Comparison of ENCODE assay signal across 9 mouse cellular contexts in the genomic region with DNA sequence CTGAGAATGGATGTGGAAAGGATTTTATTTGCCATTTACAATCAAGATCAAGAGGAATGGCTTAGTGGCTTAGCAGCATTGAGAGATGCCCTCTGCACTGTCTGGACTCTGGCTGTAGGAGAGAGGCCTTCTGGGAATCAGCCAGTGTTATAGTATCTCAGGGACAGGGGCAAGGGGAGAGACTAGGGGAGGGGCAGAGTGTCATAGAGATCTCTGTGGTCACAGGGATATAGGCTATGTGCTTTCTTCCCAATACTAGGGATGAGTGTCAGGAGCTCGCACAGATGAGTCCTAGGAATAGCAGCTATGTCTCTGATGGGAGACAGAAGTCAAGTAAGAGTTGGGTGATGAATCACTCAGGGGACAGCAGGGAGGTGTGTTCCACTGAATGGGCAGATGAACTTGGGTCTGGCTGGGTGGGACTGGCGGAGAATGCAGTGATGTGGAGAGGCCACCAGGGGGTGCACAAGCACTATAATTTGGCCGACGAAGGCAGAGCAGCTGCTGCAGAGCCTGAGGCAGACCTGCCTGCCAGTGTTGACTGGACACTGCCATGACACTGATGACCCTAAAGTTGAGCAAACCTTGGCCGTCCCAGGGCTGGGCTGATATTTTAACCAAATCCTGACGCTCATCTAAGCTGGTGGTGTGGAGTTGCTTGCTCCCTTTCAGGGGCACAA. TPM values are rescaled to one million over a fixed set of nuclear protein-coding genes. Genes with fewer than 3 reads are reported as not detected.
A peak's percentile ranks its signal among the peaks of the same experiment; 100 is the strongest.
DNase-seq lines count a peak whose midpoint lies in the region; ATAC-seq and TF ChIP-seq lines count a peak whose summit lies in the region.
"Had no signal": no experiment of that assay in that cellular context is flagged by ENCODE, and none has a peak within 500 bp of the region (broad histone marks: within the 10 kb centered on the region; RNA-seq: fewer than 3 reads in every experiment).

No protein-coding gene starts in this region.

- intact Hi-C loops in gastrocnemius, postnatal 14 days (cut with DNase I; ENCODE audit: low total_unique reads), result no loop called here

- 9% methylated on average over 6 of the region's 6 CpGs for WGBS in intestine, postnatal 0 days
- WGBS in liver, embryonic 16.5 days (ENCODE audit: insufficient replicate concordance), result 7% methylated on average over 6 of the region's 6 CpGs
- WGBS in thymus, adult 2 months, result 29% methylated on average over 6 of the region's 6 CpGs

- ATAC-seq in intestine, postnatal 0 days, result peak; percentile 41; the same call in 1 of the 2 replicates
- peak; percentile 32; the same call in 1 of the 2 replicates for ATAC-seq in liver, embryonic 16.5 days (ENCODE audit: low read depth)

- DNase-seq in right cerebral cortex, adult 18-20 months, result peak; percentile 62
- no peak for DNase-seq in right cerebral cortex, postnatal 36 days (ENCODE audit: low spot score in 2 of 2)
- DNase-seq in cerebellum, postnatal 10 days, result peak; percentile 84
- peak; percentile 70 for DNase-seq in gastrocnemius, postnatal 14 days
- DNase-seq in neural tube, embryonic 10.5 days (ENCODE audit: extremely low spot score, low spot score), result peak; percentile 68
- peak; percentile 79 for DNase-seq in thymus, adult 2 months

- H3K4me2 ChIP-seq in intestine, postnatal 0 days (replicated peaks; ENCODE audit: low read depth), result no peak overlapping the region
- no peak overlapping the region for H3K4me2 ChIP-seq in liver, embryonic 16.5 days (ENCODE audit: low read depth, low read length)
- H3K4me2 ChIP-seq: limb, embryonic 12.5 days had no signal

- no peaks in the 10 kb centered on the region for H3K9me3 ChIP-seq in intestine, postnatal 0 days (ENCODE audit: control insufficient read depth)
- no peaks in the 10 kb centered on the region for H3K9me3 ChIP-seq in liver, embryonic 16.5 days (replicated peaks; ENCODE audit: control insufficient read depth, low read length)
- H3K9me3 ChIP-seq: limb, embryonic 12.5 days had no signal

- H3K4me1 ChIP-seq in intestine, postnatal 0 days (replicated peaks; ENCODE audit: control insufficient read depth, insufficient read depth, low read length), result no peaks in the 10 kb centered on the region
- H3K4me1 ChIP-seq in liver, embryonic 16.5 days (ENCODE audit: control insufficient read depth, low read depth, low read length), result no peaks in the 10 kb centered on the region
- H3K4me1 ChIP-seq in thymus, adult 2 months (replicated peaks; ENCODE audit: control insufficient read depth, insufficient read depth, low read length), result peaks cover 5% of the 10 kb centered on the region
- H3K4me1 ChIP-seq: limb, embryonic 12.5 days had no signal

- no peaks in the 10 kb centered on the region for H3K36me3 ChIP-seq in intestine, postnatal 0 days (ENCODE audit: control insufficient read depth, insufficient read depth)
- no peaks in the 10 kb centered on the region for H3K36me3 ChIP-seq in liver, embryonic 16.5 days (ENCODE audit: control insufficient read depth, insufficient read depth)
- no peaks in the 10 kb centered on the region for H3K36me3 ChIP-seq in thymus, adult 2 months (ENCODE audit: control insufficient read depth, insufficient read depth, low read length)
- H3K36me3 ChIP-seq: limb, embryonic 12.5 days had no signal

- 0 out of 2 replicates have a peak, but pooled peaks cover 7% of the 10 kb centered on the region for H3K27me3 ChIP-seq in intestine, postnatal 0 days (replicated peaks; ENCODE audit: control insufficient read depth, insufficient read depth, low read length)
- H3K27me3 ChIP-seq in liver, embryonic 16.5 days (ENCODE audit: control insufficient read depth, insufficient read depth, low read depth, low read length), result no peaks in the 10 kb centered on the region
- H3K27me3 ChIP-seq in thymus, adult 2 months (ENCODE audit: control insufficient read depth, insufficient read depth, low read length), result no peaks in the 10 kb centered on the region
- H3K27me3 ChIP-seq: limb, embryonic 12.5 days had no signal

- no peak overlapping the region for H3K27ac ChIP-seq in intestine, postnatal 0 days (ENCODE audit: low read depth, low read length)
- no peak overlapping the region for H3K27ac ChIP-seq in liver, embryonic 16.5 days (ENCODE audit: low read length)
- H3K27ac ChIP-seq in thymus, adult 2 months (ENCODE audit: control insufficient read depth, insufficient read depth, low read length), result no peak overlapping the region
- H3K27ac ChIP-seq: limb, embryonic 12.5 days had no signal

- no peak overlapping the region for H3K4me3 ChIP-seq in intestine, postnatal 0 days (ENCODE audit: low read depth, low read length)
- H3K4me3 ChIP-seq in liver, embryonic 16.5 days (ENCODE audit: low read depth, low read length), result no peak overlapping the region
- H3K4me3 ChIP-seq in thymus, adult 2 months (ENCODE audit: control insufficient read depth, insufficient read depth, low read length), result no peak overlapping the region
- H3K4me3 ChIP-seq: limb, embryonic 12.5 days had no signal

- no peak overlapping the region for H3K9ac ChIP-seq in intestine, postnatal 0 days (ENCODE audit: low read depth, low read length)
- H3K9ac ChIP-seq in liver, embryonic 16.5 days (ENCODE audit: low read depth, low read length), result no peak overlapping the region
- H3K9ac ChIP-seq: limb, embryonic 12.5 days had no signal

- peak; percentile 86 for TF ChIP-seq CTCF in intestine, postnatal 0 days (IDR thresholded peaks at IDR 0.05; ENCODE audit: low read depth)
- TF ChIP-seq CTCF in thymus, adult 2 months (IDR thresholded peaks at IDR 0.05; ENCODE audit: borderline replicate concordance, control insufficient read depth, extremely low read depth, insufficient read depth, low read length, poor library complexity), result peak; percentile 88

- no peak for TF ChIP-seq POLR2A in thymus, adult 2 months (IDR thresholded peaks at IDR 0.05; ENCODE audit: control insufficient read depth, extremely low read depth, insufficient read depth, low read length, poor library complexity)

RNA-seq across cellular contexts. Expression of a gene that starts 30.1 kb away (rescaled TPM):
- under 1 TPM; 0.33 to 0.47 TPM for total RNA-seq in gastrocnemius, postnatal 14 days (2021)
- 3.4 and 3.5 TPM in 2 replicates for polyA plus RNA-seq in intestine, postnatal 0 days (2015; fragmentation: Nextera tagmentation; extraction: Ambion mirVana)
- 0.36 and 0.39 TPM in 2 replicates for polyA plus RNA-seq in liver, embryonic 16.5 days (2015; fragmentation: Nextera tagmentation; extraction: Ambion mirVana)
- polyA plus RNA-seq in thymus, adult 2 months (2012; rRNA removed), result 47.6 and 60.9 TPM in 2 replicates

RNA-seq across cellular contexts. Expression of a gene that starts 59.6 kb away (rescaled TPM):
- total RNA-seq in gastrocnemius, postnatal 14 days (2021), result 1 to 10 TPM in 1 of 2 experiments, under 1 TPM in 1; 0.69 to 1.6 TPM
- polyA plus RNA-seq in intestine, postnatal 0 days (2015; fragmentation: Nextera tagmentation; extraction: Ambion mirVana), result 5.5 and 6.8 TPM in 2 replicates
- 9.1 and 9.2 TPM in 2 replicates for polyA plus RNA-seq in liver, embryonic 16.5 days (2015; fragmentation: Nextera tagmentation; extraction: Ambion mirVana)
- 96.2 and 125 TPM in 2 replicates for polyA plus RNA-seq in thymus, adult 2 months (2012; rRNA removed)

Comparison
In these comparisons a context has a peak if more than half of its experiments do, and no peak if none do; other contexts are left out.
1. DNase-seq: peak in right cerebral cortex, adult 18-20 months (single experiment), cerebellum, postnatal 10 days (2 of 2), gastrocnemius, postnatal 14 days (single experiment), neural tube, embryonic 10.5 days (single experiment) and thymus, adult 2 months (single experiment); none in right cerebral cortex, postnatal 36 days (0 of 2).
2. RNA of a gene that starts 30.1 kb away (polyA plus RNA-seq): 47.6 to 60.9 TPM in thymus, adult 2 months; 3.4 to 3.5 TPM in intestine, postnatal 0 days and 0.36 to 0.39 TPM in liver, embryonic 16.5 days; every median in the first group is over 10 times any median in the second.